Mouse (Mus musculus): ENCODE data around the gene Cryzl1.

- TF ChIP-seq CTCF (IDR thresholded peaks at IDR 0.05): no peak
- 0 out of 2 replicates have a peak, but pooled peaks have one; percentile 15 for TF ChIP-seq EP300 (IDR thresholded peaks at IDR 0.05)
Observed at GRCm38 (mm10) chr16:91678147-91678911, 50.4 kb downstream of the Cryzl1 start.
